Mouse (Mus musculus): Measurements from ENCODE around the gene Clock.

- TF ChIP-seq TAL1 (IDR thresholded peaks at IDR 0.05; ENCODE audit: low read length) (no peak), GATA1 (IDR thresholded peaks at IDR 0.05; ENCODE audit: low read length) (no peak)
Measured at GRCm38 (mm10) chr5:76305616-76306015, 1.0 kb upstream of the Clock start.

All from erythroblast, embryonic 14.5 days (primary cell).